In the genomic region with DNA sequence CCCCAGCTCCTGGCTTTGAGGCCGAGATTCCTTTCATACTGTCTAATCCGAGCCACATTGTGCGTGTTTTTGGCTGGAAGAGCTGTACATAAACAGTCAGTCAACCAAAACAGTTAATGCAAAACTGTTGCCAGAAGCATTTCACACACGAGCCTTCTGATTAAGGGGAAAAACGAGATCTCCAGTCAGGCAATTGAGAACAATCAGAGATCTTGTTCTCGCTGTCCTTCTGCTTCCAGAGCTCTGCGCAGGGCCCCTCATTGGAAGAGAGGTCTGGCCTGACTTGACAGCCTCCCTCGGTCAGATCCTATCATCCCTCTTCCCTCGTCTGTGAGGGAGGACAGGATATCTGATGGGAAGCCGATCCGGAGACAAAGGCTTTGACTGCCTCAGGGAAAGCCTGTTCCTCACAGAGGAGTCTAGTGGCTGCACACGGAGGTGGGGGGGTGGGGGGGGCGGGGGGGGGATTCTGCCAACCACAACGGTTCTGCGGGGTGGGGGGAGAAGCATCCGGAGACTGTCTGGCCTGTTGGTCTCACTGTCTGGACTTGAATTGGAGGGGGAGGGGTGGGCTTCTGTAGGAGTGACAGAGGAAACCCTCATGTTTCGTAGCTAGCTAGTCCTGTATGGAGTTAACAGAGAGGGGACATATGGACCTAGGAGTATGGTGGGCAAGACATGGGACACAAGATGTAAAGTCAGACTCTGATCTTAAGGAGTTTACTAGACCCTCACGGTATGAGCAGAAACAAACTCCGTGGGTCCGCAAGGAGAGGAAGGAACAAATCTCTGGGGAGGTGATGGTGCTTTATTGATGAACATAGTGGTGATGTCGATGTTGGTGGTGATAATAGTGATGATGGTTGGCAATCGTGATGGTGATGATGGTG, we compare ENCODE assay signal across 13 mouse cellular contexts. TPM values are rescaled to one million over a fixed set of nuclear protein-coding genes. Genes with fewer than 3 reads are reported as not detected.
DNase-seq lines count a peak whose midpoint lies in the region; ATAC-seq lines count a peak whose summit lies in the region.
"Had no signal": no experiment of that assay in that cellular context is flagged by ENCODE, and none has a peak within 500 bp of the region (broad histone marks: within the 10 kb centered on the region; RNA-seq: fewer than 3 reads in every experiment).

No protein-coding gene starts in this region.

- H3K27ac ChIP-seq in heart, embryonic 12.5 days (ENCODE audit: poor library complexity, severe bottlenecking) = no peak overlapping the region
- no peak overlapping the region for H3K27ac ChIP-seq in lung, embryonic 16.5 days (ENCODE audit: low read length)
- H3K27ac ChIP-seq in embryonic facial prominence, embryonic 10.5 days (replicated peaks) = peak overlapping the region; percentile 82
- peak overlapping the region; percentile 15; the same call in 1 of the 2 replicates for H3K27ac ChIP-seq in intestine, embryonic 16.5 days (ENCODE audit: low read length)
- H3K27ac ChIP-seq: midbrain, embryonic 12.5 days had no signal

- no peak overlapping the region for H3K9ac ChIP-seq in heart, embryonic 12.5 days
- no peak overlapping the region for H3K9ac ChIP-seq in lung, embryonic 16.5 days (ENCODE audit: low read length)
- H3K9ac ChIP-seq in intestine, embryonic 16.5 days (ENCODE audit: low read depth, low read length) = 0 out of 2 replicates have a peak overlapping the region, but pooled peaks have one; percentile 2
- H3K9ac ChIP-seq: midbrain, embryonic 12.5 days had no signal

- peak overlapping the region; percentile 45 for H3K4me2 ChIP-seq in heart, embryonic 12.5 days
- H3K4me2 ChIP-seq in lung, embryonic 16.5 days (ENCODE audit: low read depth, low read length) = no peak overlapping the region; the same call in 1 of the 2 replicates
- no peak overlapping the region for H3K4me2 ChIP-seq in intestine, embryonic 16.5 days (ENCODE audit: low read depth, low read length)
- H3K4me2 ChIP-seq: midbrain, embryonic 12.5 days had no signal

- no peaks in the 10 kb centered on the region for H3K9me3 ChIP-seq in heart, embryonic 12.5 days (replicated peaks)
- no peaks in the 10 kb centered on the region for H3K9me3 ChIP-seq in lung, embryonic 16.5 days (ENCODE audit: control insufficient read depth, low read length)
- H3K9me3 ChIP-seq in embryonic facial prominence, embryonic 10.5 days = no peaks in the 10 kb centered on the region
- no peaks in the 10 kb centered on the region for H3K9me3 ChIP-seq in intestine, embryonic 16.5 days (ENCODE audit: control insufficient read depth, low read length)
- H3K9me3 ChIP-seq: midbrain, embryonic 12.5 days had no signal

- H3K27me3 ChIP-seq in heart, embryonic 12.5 days (replicated peaks) = peaks cover 13% of the 10 kb centered on the region; the same call in 1 of the 2 replicates
- no peaks in the 10 kb centered on the region for H3K27me3 ChIP-seq in lung, embryonic 16.5 days (ENCODE audit: control insufficient read depth, insufficient read depth, low read depth, low read length)
- H3K27me3 ChIP-seq in embryonic facial prominence, embryonic 10.5 days (replicated peaks; ENCODE audit: low read depth, poor library complexity, severe bottlenecking) = peaks cover 5% of the 10 kb centered on the region; the same call in 1 of the 2 replicates
- H3K27me3 ChIP-seq in intestine, embryonic 16.5 days (replicated peaks; ENCODE audit: control insufficient read depth, insufficient read depth, low read length) = 0 out of 2 replicates have a peak, but pooled peaks cover 4% of the 10 kb centered on the region

- H3K4me3 ChIP-seq in heart, embryonic 12.5 days = no peak overlapping the region
- H3K4me3 ChIP-seq in lung, embryonic 16.5 days (ENCODE audit: low read length) = no peak overlapping the region
- H3K4me3 ChIP-seq in embryonic facial prominence, embryonic 10.5 days = 0 out of 2 replicates have a peak overlapping the region, but pooled peaks have one; percentile 12
- H3K4me3 ChIP-seq in intestine, embryonic 16.5 days (ENCODE audit: low read length) = no peak overlapping the region
- H3K4me3 ChIP-seq: midbrain, embryonic 12.5 days had no signal

- H3K36me3 ChIP-seq in heart, embryonic 12.5 days = no peaks in the 10 kb centered on the region
- no peaks in the 10 kb centered on the region for H3K36me3 ChIP-seq in lung, embryonic 16.5 days (ENCODE audit: control insufficient read depth, insufficient read depth, low read length)
- no peaks in the 10 kb centered on the region for H3K36me3 ChIP-seq in embryonic facial prominence, embryonic 10.5 days (replicated peaks)
- H3K36me3 ChIP-seq in intestine, embryonic 16.5 days (ENCODE audit: control insufficient read depth, insufficient read depth, low read length) = no peaks in the 10 kb centered on the region
- H3K36me3 ChIP-seq: midbrain, embryonic 12.5 days had no signal

- DNase-seq in heart, adult 18-20 months = no peak
- DNase-seq in lung, postnatal 25 days (ENCODE audit: low spot score) = no peak
- DNase-seq in embryonic facial prominence, embryonic 10.5 days (ENCODE audit: low spot score) = peak; percentile 55
- no peak for DNase-seq in layer of hippocampus, postnatal 10 days (ENCODE audit: low spot score in 2 of 2)
- DNase-seq: heart, postnatal 36 days had no signal

- H3K4me1 ChIP-seq in heart, embryonic 12.5 days (replicated peaks) = peaks cover 32% of the 10 kb centered on the region
- H3K4me1 ChIP-seq in lung, embryonic 16.5 days (replicated peaks; ENCODE audit: control insufficient read depth, insufficient read depth, low read length) = peaks cover 3% of the 10 kb centered on the region; the same call in 1 of the 2 replicates
- H3K4me1 ChIP-seq in embryonic facial prominence, embryonic 10.5 days = peaks cover 73% of the 10 kb centered on the region
- peaks cover 5% of the 10 kb centered on the region; the same call in 1 of the 2 replicates for H3K4me1 ChIP-seq in intestine, embryonic 16.5 days (ENCODE audit: control insufficient read depth, insufficient read depth, low read length)

- no peak for ATAC-seq in heart, embryonic 12.5 days (ENCODE audit: insufficient number of reproducible peaks, low FRiP score)
- peak; percentile 44; the same call in 1 of the 2 replicates for ATAC-seq in lung, embryonic 16.5 days (ENCODE audit: low read depth)
- ATAC-seq in intestine, embryonic 16.5 days = no peak; the same call in 1 of the 2 replicates
- no peak for ATAC-seq in inflammation-experienced regulatory T-cells, adult 6 months
- ATAC-seq: activated CD4-positive, CD25-positive, alpha-beta regulatory T cell, adult 4 months had no signal

- WGBS in heart, embryonic 12.5 days = 35% methylated on average over 21 of the region's 22 CpGs
- 42% methylated on average over 22 of the region's 22 CpGs for WGBS in lung, embryonic 16.5 days
- 39% methylated on average over 22 of the region's 22 CpGs for WGBS in embryonic facial prominence, embryonic 10.5 days
- WGBS in intestine, embryonic 16.5 days = 48% methylated on average over 21 of the region's 22 CpGs

RNA-seq across cellular contexts. Expression of a gene that starts 12.5 kb away (rescaled TPM):
- 0.72 TPM in 1 of 2 replicates, not detected in the other for polyA plus RNA-seq in heart, embryonic 12.5 days (2016; fragmentation: Nextera tagmentation; extraction: Ambion mirVana)
- total RNA-seq in heart, adult 18-20 months (2021) = under 1 TPM in 1 of 2 experiments, not detected in 1; 0.33 TPM
- 0.87 and 1.2 TPM in 2 replicates for polyA plus RNA-seq in lung, embryonic 16.5 days (2015; fragmentation: Nextera tagmentation; extraction: Ambion mirVana)
- 1.3 and 2.3 TPM in 2 replicates for polyA plus RNA-seq in embryonic facial prominence, embryonic 10.5 days (2016; fragmentation: Nextera tagmentation; extraction: Ambion mirVana)
- polyA plus RNA-seq in intestine, embryonic 16.5 days (2015; fragmentation: Nextera tagmentation; extraction: Ambion mirVana) = 0.28 and 0.39 TPM in 2 replicates
- under 1 TPM in 1 of 2 experiments, not detected in 1; 0.40 TPM for total RNA-seq in layer of hippocampus, postnatal 10 days (2021)
- not detected for polyA plus RNA-seq in inflammation-experienced regulatory T-cells, adult 6 months (2017; shearing (Covaris generic))
- total RNA-seq: heart, postnatal 36 days had no signal
- polyA plus RNA-seq: activated CD4-positive, CD25-positive, alpha-beta regulatory T cell, adult 4 months had no signal

RNA-seq across cellular contexts. Expression of a gene that starts 28.8 kb away (rescaled TPM):
- 17.3 and 18.2 TPM in 2 replicates for polyA plus RNA-seq in heart, embryonic 12.5 days (2016; fragmentation: Nextera tagmentation; extraction: Ambion mirVana)
- 100 to 1,000 TPM; 181 to 183 TPM for total RNA-seq in heart, adult 18-20 months (2021)
- polyA plus RNA-seq in lung, embryonic 16.5 days (2015; fragmentation: Nextera tagmentation; extraction: Ambion mirVana) = 36.1 and 39.4 TPM in 2 replicates
- polyA plus RNA-seq in embryonic facial prominence, embryonic 10.5 days (2016; fragmentation: Nextera tagmentation; extraction: Ambion mirVana) = 21.6 and 24.6 TPM in 2 replicates
- 28.8 and 32.8 TPM in 2 replicates for polyA plus RNA-seq in intestine, embryonic 16.5 days (2015; fragmentation: Nextera tagmentation; extraction: Ambion mirVana)
- total RNA-seq in layer of hippocampus, postnatal 10 days (2021) = 10 to 100 TPM; 46.7 to 47.5 TPM
- 10 to 100 TPM; 27.2 to 34.4 (median 28.6) TPM for polyA plus RNA-seq in inflammation-experienced regulatory T-cells, adult 6 months (2017; shearing (Covaris generic))

RNA-seq across cellular contexts. Expression of a gene that starts 37.6 kb away (rescaled TPM):
- polyA plus RNA-seq in heart, embryonic 12.5 days (2016; fragmentation: Nextera tagmentation; extraction: Ambion mirVana) = 0.34 and 0.76 TPM in 2 replicates
- 100 to 1,000 TPM; 390 to 433 TPM for total RNA-seq in heart, adult 18-20 months (2021)
- not detected in 2 replicates for polyA plus RNA-seq in lung, embryonic 16.5 days (2015; fragmentation: Nextera tagmentation; extraction: Ambion mirVana)
- not detected in 2 replicates for polyA plus RNA-seq in embryonic facial prominence, embryonic 10.5 days (2016; fragmentation: Nextera tagmentation; extraction: Ambion mirVana)
- not detected in 2 replicates for polyA plus RNA-seq in intestine, embryonic 16.5 days (2015; fragmentation: Nextera tagmentation; extraction: Ambion mirVana)
- under 1 TPM; 0.53 to 0.62 TPM for total RNA-seq in layer of hippocampus, postnatal 10 days (2021)
- polyA plus RNA-seq in inflammation-experienced regulatory T-cells, adult 6 months (2017; shearing (Covaris generic)) = not detected
- polyA plus RNA-seq: activated CD4-positive, CD25-positive, alpha-beta regulatory T cell, adult 4 months; limb, embryonic 14.5 days; midbrain, embryonic 12.5 days had no signal

RNA-seq across cellular contexts. Expression of a gene that starts 38.8 kb away (rescaled TPM):
- polyA plus RNA-seq in heart, embryonic 12.5 days (2016; fragmentation: Nextera tagmentation; extraction: Ambion mirVana) = not detected in 2 replicates
- total RNA-seq in heart, adult 18-20 months (2021) = under 1 TPM in 1 of 2 experiments, not detected in 1; 0.15 TPM
- polyA plus RNA-seq in lung, embryonic 16.5 days (2015; fragmentation: Nextera tagmentation; extraction: Ambion mirVana) = not detected in 2 replicates
- not detected in 2 replicates for polyA plus RNA-seq in embryonic facial prominence, embryonic 10.5 days (2016; fragmentation: Nextera tagmentation; extraction: Ambion mirVana)
- polyA plus RNA-seq in intestine, embryonic 16.5 days (2015; fragmentation: Nextera tagmentation; extraction: Ambion mirVana) = not detected in 2 replicates
- not detected for total RNA-seq in layer of hippocampus, postnatal 10 days (2021)
- not detected for polyA plus RNA-seq in inflammation-experienced regulatory T-cells, adult 6 months (2017; shearing (Covaris generic))
- total RNA-seq: heart, postnatal 36 days; layer of hippocampus, adult 18-20 months had no signal
- polyA plus RNA-seq: activated CD4-positive, CD25-positive, alpha-beta regulatory T cell, adult 4 months; limb, embryonic 14.5 days; midbrain, embryonic 12.5 days had no signal

RNA-seq across cellular contexts. Expression of a gene that starts 41.0 kb away (rescaled TPM):
- 351 and 363 TPM in 2 replicates for polyA plus RNA-seq in heart, embryonic 12.5 days (2016; fragmentation: Nextera tagmentation; extraction: Ambion mirVana)
- 1,000 to 10,000 TPM in 1 of 2 experiments, 100 to 1,000 TPM in 1; 976 to 1,178 TPM for total RNA-seq in heart, adult 18-20 months (2021)
- 204 and 217 TPM in 2 replicates for polyA plus RNA-seq in lung, embryonic 16.5 days (2015; fragmentation: Nextera tagmentation; extraction: Ambion mirVana)
- 193 and 199 TPM in 2 replicates for polyA plus RNA-seq in embryonic facial prominence, embryonic 10.5 days (2016; fragmentation: Nextera tagmentation; extraction: Ambion mirVana)
- 376 and 382 TPM in 2 replicates for polyA plus RNA-seq in intestine, embryonic 16.5 days (2015; fragmentation: Nextera tagmentation; extraction: Ambion mirVana)
- 100 to 1,000 TPM; 180 to 197 TPM for total RNA-seq in layer of hippocampus, postnatal 10 days (2021)
- 100 to 1,000 TPM; 234 to 249 (median 238) TPM for polyA plus RNA-seq in inflammation-experienced regulatory T-cells, adult 6 months (2017; shearing (Covaris generic))

Comparison
In these comparisons a context has a peak if more than half of its experiments do, and no peak if none do; other contexts are left out.
1. H3K27ac ChIP-seq: peak in embryonic facial prominence, embryonic 10.5 days (single experiment) and intestine, embryonic 16.5 days (single experiment); none in heart, embryonic 12.5 days (single experiment) and lung, embryonic 16.5 days (single experiment).